Mouse (Mus musculus): Measurements from ENCODE around the gene Cdk14. TPM values are rescaled to one million over a fixed set of nuclear protein-coding genes. Genes with fewer than 3 reads are reported as not detected.
A peak's percentile ranks its signal among the peaks of the same experiment; 100 is the strongest.

Gene Cdk14
- polyA plus RNA-seq, 1 experiment from 2014 or later, result 47.3 TPM

DNA sequence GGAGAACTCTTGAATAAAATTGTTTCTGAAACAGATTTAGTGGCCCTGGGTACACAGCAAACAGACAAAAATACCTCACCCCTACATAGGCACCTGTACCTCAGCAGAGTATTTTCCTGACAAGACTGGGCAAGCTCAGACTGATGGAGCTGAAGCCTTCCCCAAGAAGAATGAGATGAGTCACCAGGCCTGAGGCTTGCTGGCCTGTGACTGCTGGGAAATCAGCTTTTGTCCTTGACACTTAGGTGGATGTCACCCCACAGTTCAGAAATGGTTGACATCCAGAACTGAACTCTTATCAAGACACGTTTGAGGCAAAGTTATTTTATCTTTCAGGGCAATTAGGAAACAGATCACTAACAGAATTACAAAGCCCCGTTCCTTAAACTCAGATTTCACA is 652.2 kb downstream of the Cdk14 start:
- no peaks in the 10 kb centered on the region for H3K9me3 ChIP-seq (ENCODE audit: control insufficient read depth, low read length)
- H3K9ac ChIP-seq (ENCODE audit: low read depth, low read length), result no peak overlapping the region
- H3K4me3 ChIP-seq (ENCODE audit: low read length), result no peak overlapping the region
- no peaks in the 10 kb centered on the region for H3K27me3 ChIP-seq (replicated peaks; ENCODE audit: control insufficient read depth, insufficient read depth, low read length)
- no peak overlapping the region for H3K4me2 ChIP-seq (ENCODE audit: low read length)
- H3K4me1 ChIP-seq (ENCODE audit: control insufficient read depth, insufficient read depth, low read depth, low read length), result no peaks in the 10 kb centered on the region
- H3K27ac ChIP-seq (ENCODE audit: low read depth, low read length), result no peak overlapping the region
- no peak for ATAC-seq
- H3K36me3 ChIP-seq (ENCODE audit: control insufficient read depth, insufficient read depth, low read length), result no peaks in the 10 kb centered on the region
- 66% methylated on average over 2 of the region's 2 CpGs for WGBS

DNA sequence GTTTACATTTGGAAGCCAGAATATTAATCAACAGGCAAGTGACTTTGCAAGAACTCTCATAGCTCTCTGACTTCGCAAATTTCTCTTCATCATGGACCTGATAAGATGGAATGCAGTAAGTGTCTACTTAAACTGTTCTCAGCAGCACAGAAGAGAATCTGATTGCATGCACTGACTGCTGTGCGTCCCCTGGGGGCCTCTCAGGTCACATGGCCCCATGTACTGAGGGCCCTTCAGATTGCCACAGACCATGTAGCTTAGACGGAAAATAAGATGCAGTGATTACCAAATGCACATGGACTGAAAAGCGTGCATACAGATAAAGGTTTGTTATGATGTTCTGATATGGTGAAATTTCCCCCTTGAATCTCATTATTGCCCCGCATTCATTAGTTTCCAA is 653.4 kb downstream of the Cdk14 start:
- Histone ChIP-seq H3K27ac (ENCODE audit: low read depth, low read length) (no peak overlapping the region), H3K4me2 (ENCODE audit: low read length) (no peak overlapping the region), H3K9me3 (ENCODE audit: control insufficient read depth, low read length) (no peaks in the 10 kb centered on the region), H3K9ac (ENCODE audit: low read depth, low read length) (no peak overlapping the region), H3K36me3 (ENCODE audit: control insufficient read depth, insufficient read depth, low read length) (no peaks in the 10 kb centered on the region), H3K4me3 (ENCODE audit: low read length) (no peak overlapping the region), H3K4me1 (ENCODE audit: control insufficient read depth, insufficient read depth, low read depth, low read length) (no peaks in the 10 kb centered on the region), H3K27me3 (replicated peaks; ENCODE audit: control insufficient read depth, insufficient read depth, low read length) (no peaks in the 10 kb centered on the region)
- WGBS, result 80% methylated on average over 5 of the region's 5 CpGs
- ATAC-seq, result no peak

DNA sequence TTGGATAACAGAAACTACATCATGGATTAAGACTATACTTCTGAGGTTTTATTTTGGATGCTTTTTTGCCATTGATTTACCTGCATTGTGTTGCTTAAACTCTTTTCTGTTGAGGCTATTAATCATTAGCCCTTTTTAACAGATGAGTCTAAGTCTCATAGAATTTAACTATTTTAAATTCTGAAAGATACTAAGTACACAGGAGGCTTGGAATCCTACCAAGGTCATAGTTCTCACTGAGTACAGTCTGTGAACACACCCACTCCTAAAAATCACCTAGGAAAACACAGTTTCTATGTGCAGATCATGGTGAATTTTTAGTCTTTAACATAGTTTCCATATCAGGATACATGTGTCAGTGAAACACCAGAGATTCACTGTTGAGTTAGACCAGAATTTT is 658.2 kb downstream of the Cdk14 start:
- no peak for ATAC-seq
- Histone ChIP-seq H3K4me3 (ENCODE audit: low read length) (no peak overlapping the region), H3K4me2 (ENCODE audit: low read length) (no peak overlapping the region), H3K36me3 (ENCODE audit: control insufficient read depth, insufficient read depth, low read length) (no peaks in the 10 kb centered on the region), H3K27me3 (replicated peaks; ENCODE audit: control insufficient read depth, insufficient read depth, low read length) (peaks cover 3% of the 10 kb centered on the region), H3K27ac (ENCODE audit: low read depth, low read length) (no peak overlapping the region), H3K9ac (ENCODE audit: low read depth, low read length) (no peak overlapping the region), H3K9me3 (ENCODE audit: control insufficient read depth, low read length) (no peaks in the 10 kb centered on the region), H3K4me1 (ENCODE audit: control insufficient read depth, insufficient read depth, low read depth, low read length) (peaks cover 2% of the 10 kb centered on the region)

DNA sequence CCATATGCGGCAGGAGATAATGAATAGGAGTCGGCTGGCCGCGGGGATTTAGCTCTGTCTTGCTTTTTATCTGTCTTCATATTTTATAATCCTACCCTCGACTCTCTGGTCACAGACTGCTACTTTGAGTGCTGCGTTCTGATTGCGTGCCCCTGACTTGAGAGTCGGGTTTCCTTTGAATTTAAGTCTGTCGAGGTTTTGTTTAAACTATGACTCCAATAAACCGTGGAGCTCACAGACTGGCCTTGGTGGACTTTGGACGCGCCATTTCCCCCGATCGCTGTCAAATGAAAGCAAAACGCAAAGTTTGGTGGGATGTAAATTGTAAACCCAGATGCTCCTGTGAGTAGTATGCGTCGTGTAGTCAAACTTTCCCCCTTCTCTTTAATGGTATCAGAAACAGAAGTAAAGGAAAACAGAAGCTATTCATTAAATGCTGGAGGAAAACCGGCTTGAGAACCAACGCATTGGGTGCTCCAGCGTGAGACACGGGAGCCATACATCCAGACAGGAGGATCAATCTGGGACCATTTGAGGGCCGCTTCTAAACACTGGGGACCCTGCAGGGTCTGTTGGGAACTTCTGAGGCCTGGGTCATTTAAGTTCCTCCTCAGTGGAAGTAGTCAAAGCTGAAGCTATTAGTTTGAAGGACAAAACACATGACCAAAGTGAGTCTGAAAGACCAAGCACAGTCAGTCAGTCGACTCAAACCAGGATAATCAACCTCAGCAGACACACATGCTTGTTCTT is 661.6 kb downstream of the Cdk14 start:
- 2% methylated on average over 23 of the region's 23 CpGs for WGBS
- H3K4me1 ChIP-seq (ENCODE audit: control insufficient read depth, insufficient read depth, low read depth, low read length), result peaks cover 11% of the 10 kb centered on the region
- no peaks in the 10 kb centered on the region for H3K9me3 ChIP-seq (ENCODE audit: control insufficient read depth, low read length)
- no peaks in the 10 kb centered on the region for H3K36me3 ChIP-seq (ENCODE audit: control insufficient read depth, insufficient read depth, low read length)
- H3K9ac ChIP-seq (ENCODE audit: low read depth, low read length), result peak overlapping the region; percentile 85
- peak overlapping the region; percentile 89 for H3K4me3 ChIP-seq (ENCODE audit: low read length)
- H3K27ac ChIP-seq (ENCODE audit: low read depth, low read length), result peak overlapping the region; percentile 91
- peaks cover 3% of the 10 kb centered on the region for H3K27me3 ChIP-seq (replicated peaks; ENCODE audit: control insufficient read depth, insufficient read depth, low read length)
- H3K4me2 ChIP-seq (ENCODE audit: low read length), result peak overlapping the region; percentile 97
- ATAC-seq, result no peak; the same call in 1 of the 2 replicates

DNA sequence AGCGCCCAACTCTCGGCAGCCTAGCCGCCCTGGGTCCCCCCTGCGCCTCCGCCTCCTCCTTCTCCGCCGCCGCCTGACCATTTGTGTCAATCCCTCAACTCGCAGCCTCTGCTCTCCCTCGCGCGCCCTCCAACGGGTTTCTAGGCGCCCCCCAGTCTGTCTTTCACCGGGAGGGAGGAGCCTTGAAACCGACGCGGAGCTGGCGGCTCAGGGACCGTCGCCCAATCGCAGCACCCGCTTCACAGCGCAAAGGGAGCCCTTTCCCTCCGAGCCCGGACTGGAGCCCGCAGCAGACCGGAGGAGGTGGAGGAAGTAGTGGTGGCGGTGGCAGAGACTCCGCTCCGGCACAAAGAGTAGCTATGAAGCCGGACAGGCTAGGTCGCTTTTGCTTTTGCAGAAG is 662.2 kb downstream of the Cdk14 start, which contains the start of gene Fzd1:
Gene Fzd1 (minus strand): TSS at position 134 of the 400 bp plus-strand sequence.
- WGBS, result 0% methylated on average over 32 of the region's 33 CpGs
- peak within 1 kb of the TSS; percentile 91 for H3K27ac ChIP-seq (ENCODE audit: low read depth, low read length)
- H3K9ac ChIP-seq (ENCODE audit: low read depth, low read length), result peak within 1 kb of the TSS; percentile 85
- ATAC-seq, result peak; percentile 95
- peak within 1 kb of the TSS; percentile 89 for H3K4me3 ChIP-seq (ENCODE audit: low read length)
- peaks cover 3% of the 10 kb centered on the region for H3K27me3 ChIP-seq (replicated peaks; ENCODE audit: control insufficient read depth, insufficient read depth, low read length)
- no peaks in the 10 kb centered on the region for H3K36me3 ChIP-seq (ENCODE audit: control insufficient read depth, insufficient read depth, low read length)
- H3K9me3 ChIP-seq (ENCODE audit: control insufficient read depth, low read length), result no peaks in the 10 kb centered on the region
- peaks cover 11% of the 10 kb centered on the region for H3K4me1 ChIP-seq (ENCODE audit: control insufficient read depth, insufficient read depth, low read depth, low read length)
- peak within 1 kb of the TSS; percentile 97 for H3K4me2 ChIP-seq (ENCODE audit: low read length)

DNA sequence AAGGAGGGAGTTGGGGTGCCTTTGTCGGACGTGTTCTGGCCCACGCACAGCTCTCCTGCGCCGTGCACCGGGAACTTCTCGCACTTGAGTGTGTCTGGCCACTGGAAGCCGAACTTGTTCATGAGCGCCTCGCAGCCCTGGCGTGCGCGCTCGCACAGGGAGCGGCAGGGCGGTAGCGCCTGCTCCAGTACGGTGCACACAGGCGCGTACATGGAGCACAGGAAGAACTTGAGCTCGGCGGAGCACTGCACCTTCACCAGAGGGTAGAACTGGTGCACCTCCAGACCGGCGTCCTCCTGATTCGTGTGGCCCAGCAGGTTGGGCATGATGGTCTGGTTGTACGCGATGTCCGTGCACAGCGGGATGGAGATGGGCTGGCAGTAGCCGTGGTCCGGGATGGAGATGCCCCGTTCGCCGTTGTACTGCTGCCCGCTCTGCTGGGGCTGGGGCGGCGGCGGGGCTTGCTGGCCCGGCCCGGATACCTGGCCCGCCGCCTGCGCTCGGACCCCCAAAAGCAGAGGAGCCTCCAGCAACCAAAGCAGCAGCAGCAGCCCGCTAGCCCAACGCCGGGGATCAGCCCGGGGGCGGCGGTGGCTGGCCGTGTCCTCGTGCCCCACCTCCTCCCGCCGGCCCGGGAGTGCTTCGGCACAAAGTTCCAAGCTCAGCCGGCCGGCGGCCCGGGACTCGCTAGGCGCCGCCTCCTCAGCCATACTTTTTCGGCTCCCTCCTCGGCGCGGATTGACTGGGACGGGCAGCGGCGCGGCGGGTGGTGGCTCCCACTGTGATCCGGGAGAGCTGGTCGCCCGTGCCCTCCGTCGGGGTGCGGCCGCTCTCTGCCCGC is 663.0 kb downstream of the Cdk14 start:
- no peaks in the 10 kb centered on the region for H3K9me3 ChIP-seq (ENCODE audit: control insufficient read depth, low read length)
- peak; percentile 51 for ATAC-seq
- peak overlapping the region; percentile 89 for H3K4me3 ChIP-seq (ENCODE audit: low read length)
- under 1% methylated on average over 76 of the region's 80 CpGs for WGBS
- H3K9ac ChIP-seq (ENCODE audit: low read depth, low read length), result peak overlapping the region; percentile 85
- peaks cover 3% of the 10 kb centered on the region for H3K27me3 ChIP-seq (replicated peaks; ENCODE audit: control insufficient read depth, insufficient read depth, low read length)
- H3K27ac ChIP-seq (ENCODE audit: low read depth, low read length), result peak overlapping the region; percentile 91
- H3K4me1 ChIP-seq (ENCODE audit: control insufficient read depth, insufficient read depth, low read depth, low read length), result peaks cover 11% of the 10 kb centered on the region
- H3K4me2 ChIP-seq (ENCODE audit: low read length), result peak overlapping the region; percentile 97
- H3K36me3 ChIP-seq (ENCODE audit: control insufficient read depth, insufficient read depth, low read length), result no peaks in the 10 kb centered on the region

DNA sequence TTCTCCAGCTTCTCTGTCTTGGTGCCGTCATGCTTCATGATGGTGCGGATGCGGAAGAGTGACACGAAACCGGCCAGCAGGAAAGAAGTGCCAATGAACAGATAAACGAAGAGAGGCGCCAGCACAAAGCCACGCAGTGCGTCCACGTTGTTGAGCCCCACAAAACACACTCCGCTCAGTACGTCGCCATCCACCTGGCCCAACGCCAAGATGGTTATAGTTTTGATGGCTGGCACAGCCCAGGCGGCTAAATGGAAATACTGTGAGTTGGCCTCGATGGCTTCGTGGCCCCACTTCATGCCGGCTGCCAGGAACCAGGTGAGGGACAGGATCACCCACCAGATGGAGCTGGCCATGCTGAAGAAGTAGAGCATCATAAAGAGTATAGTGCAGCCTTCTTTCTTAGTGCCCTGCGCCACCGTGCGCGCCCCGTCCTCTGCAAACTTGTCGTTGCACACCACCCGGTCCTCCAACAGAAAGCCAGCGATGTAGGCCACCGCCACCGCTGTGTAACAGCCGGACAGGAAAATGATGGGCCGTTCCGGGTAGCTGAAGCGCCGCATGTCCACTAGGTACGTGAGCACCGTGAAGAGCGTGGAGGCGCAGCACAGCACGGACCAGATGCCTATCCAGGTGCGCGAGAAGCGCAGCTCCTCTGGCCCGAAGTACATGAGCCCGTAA is 664.0 kb downstream of the Cdk14 start:
- no peaks in the 10 kb centered on the region for H3K36me3 ChIP-seq (ENCODE audit: control insufficient read depth, insufficient read depth, low read length)
- H3K27me3 ChIP-seq (replicated peaks; ENCODE audit: control insufficient read depth, insufficient read depth, low read length), result peaks cover 3% of the 10 kb centered on the region
- H3K4me2 ChIP-seq (ENCODE audit: low read length), result peak overlapping the region; percentile 97
- peak overlapping the region; percentile 89 for H3K4me3 ChIP-seq (ENCODE audit: low read length)
- H3K9me3 ChIP-seq (ENCODE audit: control insufficient read depth, low read length), result no peaks in the 10 kb centered on the region
- H3K9ac ChIP-seq (ENCODE audit: low read depth, low read length), result peak overlapping the region; percentile 85
- peaks cover 11% of the 10 kb centered on the region for H3K4me1 ChIP-seq (ENCODE audit: control insufficient read depth, insufficient read depth, low read depth, low read length)
- H3K27ac ChIP-seq (ENCODE audit: low read depth, low read length), result peak overlapping the region; percentile 91
- 2% methylated on average over 43 of the region's 43 CpGs for WGBS
- ATAC-seq, result peak; percentile 8; the same call in 1 of the 2 replicates

DNA sequence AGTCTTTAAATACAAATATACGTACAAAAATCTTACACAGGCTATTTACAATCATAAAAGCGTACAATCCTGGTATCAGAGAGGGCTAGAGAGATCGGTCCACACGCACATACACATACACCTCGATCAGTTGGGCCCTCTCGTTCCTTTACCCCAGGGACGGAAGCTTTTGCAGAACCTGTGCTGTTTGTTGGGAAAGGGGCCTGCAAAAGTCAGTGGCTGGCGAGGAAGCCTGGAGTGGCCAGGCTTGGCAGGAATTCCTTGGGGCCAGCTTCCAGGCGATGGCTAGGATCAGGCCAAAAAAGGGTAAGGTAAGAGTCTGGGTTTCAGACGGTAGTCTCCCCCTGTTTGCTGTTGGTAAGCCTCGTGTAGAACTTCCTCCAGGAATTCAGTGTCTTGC is 664.8 kb downstream of the Cdk14 start:
- Histone ChIP-seq H3K27ac (ENCODE audit: low read depth, low read length) (peak overlapping the region; percentile 13; the same call in 1 of the 2 replicates), H3K4me3 (ENCODE audit: low read length) (peak overlapping the region; percentile 89), H3K4me2 (ENCODE audit: low read length) (peak overlapping the region; percentile 97)

More for the DNA sequence above, 664.8 kb downstream of the Cdk14 start:
- H3K27me3 ChIP-seq (replicated peaks; ENCODE audit: control insufficient read depth, insufficient read depth, low read length), result peaks cover 3% of the 10 kb centered on the region
- H3K36me3 ChIP-seq (ENCODE audit: control insufficient read depth, insufficient read depth, low read length), result no peaks in the 10 kb centered on the region
- peaks cover 11% of the 10 kb centered on the region for H3K4me1 ChIP-seq (ENCODE audit: control insufficient read depth, insufficient read depth, low read depth, low read length)
- no peaks in the 10 kb centered on the region for H3K9me3 ChIP-seq (ENCODE audit: control insufficient read depth, low read length)
- peak overlapping the region; percentile 85 for H3K9ac ChIP-seq (ENCODE audit: low read depth, low read length)
- 32% methylated on average over 11 of the region's 11 CpGs for WGBS
- no peak for ATAC-seq
